Mouse (Mus musculus): ENCODE results near the gene Dlg5.

DNA sequence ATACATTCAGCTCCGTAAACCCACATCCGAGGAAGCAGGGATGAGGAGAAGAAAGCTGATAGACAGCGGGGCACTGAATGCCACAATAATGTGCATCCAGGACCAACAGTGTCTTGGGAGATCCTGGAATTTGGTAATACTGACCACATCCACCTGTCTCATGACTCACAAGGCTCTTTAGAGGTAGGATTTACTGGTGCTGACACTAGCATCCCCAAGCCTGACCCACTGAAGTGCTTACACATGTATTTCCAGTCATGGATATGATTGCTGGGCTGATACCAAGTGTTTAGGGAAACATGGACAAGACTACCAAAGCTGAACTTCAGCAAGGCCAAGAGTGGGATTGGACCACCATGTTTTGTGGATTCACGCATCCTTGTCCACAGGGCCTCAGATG is 152.5 kb downstream of the Dlg5 start:
- TF ChIP-seq CTCF (IDR thresholded peaks at IDR 0.05; ENCODE audit: borderline replicate concordance, extremely low read depth, insufficient read depth, insufficient read length) = no peak
- no peak for TF ChIP-seq POLR2A (IDR thresholded peaks at IDR 0.05; ENCODE audit: borderline replicate concordance, extremely low read depth, insufficient read depth, insufficient read length, poor library complexity, severe bottlenecking)

Data from brain, embryonic 14.5 days (tissue).